Mouse (Mus musculus) lung, embryonic 15.5 days (tissue): ENCODE data around the gene Cnot1. TPM values are rescaled to one million over a fixed set of nuclear protein-coding genes. Genes with fewer than 3 reads are reported as not detected.
A peak's percentile ranks its signal among the peaks of the same experiment; 100 is the strongest.
"Not testable (repeated sequence)": the region's sequence is repeated elsewhere in the genome, so short reads cannot be mapped to it uniquely, and the experiment has no call there.

Experiments used
- ATAC-seq: fragments of 200-750 bp; cut with Nextera tagmentation; 2 replicates; pipeline ENCODE4 v1.8.0; 2017; ENCODE audit warnings: moderate number of reproducible peaks, borderline replicate concordance; ENCODE audit not compliant: low FRiP score, low TSS enrichment; ENCODE audit errors: extremely low read depth
- H3K27ac ChIP-seq: fragments of 300-500 bp; sonication (generic); 2 replicates; pipeline ENCODE4 v1.5.1; 2015; ENCODE audit warnings: moderate library complexity, mild to moderate bottlenecking, inconsistent platforms
- H3K27me3 ChIP-seq: fragments of 300-500 bp; sonication (generic); 2 replicates; pipeline ENCODE4 v1.6.1; 2015; ENCODE audit warnings: inconsistent platforms
- H3K36me3 ChIP-seq: fragments of 300-500 bp; sonication (generic); 2 replicates; pipeline ENCODE4 v1.6.1; 2015; ENCODE audit warnings: inconsistent platforms
- H3K4me1 ChIP-seq: fragments of 300-500 bp; sonication (generic); 2 replicates; pipeline ENCODE4 v1.6.1; 2015; ENCODE audit warnings: inconsistent platforms
- H3K4me2 ChIP-seq: fragments of 300-500 bp; sonication (generic); 2 replicates; pipeline ENCODE4 v1.6.1; 2015; ENCODE audit warnings: inconsistent platforms, mild to moderate bottlenecking, moderate library complexity
- H3K4me3 ChIP-seq: fragments of 300-500 bp; sonication (generic); 2 replicates; pipeline ENCODE4 v1.5.1; 2015; ENCODE audit warnings: mild to moderate bottlenecking, inconsistent platforms
- H3K9ac ChIP-seq: fragments of 300-500 bp; sonication (generic); 2 replicates; pipeline ENCODE4 v1.6.1; 2015; ENCODE audit warnings: inconsistent platforms
- H3K9me3 ChIP-seq: fragments of 300-500 bp; sonication (generic); 2 replicates; pipeline ENCODE4 v1.6.1; 2016; ENCODE audit warnings: inconsistent platforms
- WGBS: fragments of 180-500 bp; shearing (Covaris S2); methylation state at CpG from one replicate; pipeline ENCODE4 v1.1.7; 2015; 5-methylcytosine and 5-hydroxymethylcytosine counted together
- polyA plus RNA-seq: library from polyadenylated mRNA; unstranded; fragments of >200 nt; fragmentation: Nextera tagmentation; extraction: Ambion mirVana; gene quantifications from 2 replicates; pipeline ENCODE4 v1.2.1, GENCODE M21; 2015

The Cnot1 gene
- polyA plus RNA-seq, 1 experiment from 2014 or later, result 64.1 TPM

DNA sequence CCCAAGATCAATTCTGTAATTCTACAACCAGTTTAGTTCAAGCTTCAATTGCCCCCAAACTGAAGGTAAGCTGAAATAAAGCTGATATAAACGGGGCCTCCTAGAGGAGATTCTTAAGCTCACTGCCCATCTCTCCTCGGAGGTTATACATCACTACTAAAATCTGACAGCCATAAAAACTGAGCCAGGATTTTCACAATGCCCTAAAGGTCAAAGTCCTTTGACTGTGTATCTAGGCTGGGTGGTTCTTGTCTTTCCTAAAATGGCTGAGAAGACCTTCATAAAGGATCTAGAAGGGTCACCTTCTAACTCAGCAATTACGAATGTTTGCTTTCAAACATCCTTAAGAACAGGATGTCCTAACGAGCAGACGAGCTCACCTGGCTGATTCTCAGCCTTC lies 1.9 kb upstream of the Cnot1 start:
- Histone ChIP-seq H3K4me3 (no peak overlapping the region), H3K27me3 (no peaks in the 10 kb centered on the region), H3K4me2 (no peak overlapping the region), H3K9ac (no peak overlapping the region), H3K27ac (no peak overlapping the region), H3K9me3 (no peaks in the 10 kb centered on the region), H3K36me3 (0 out of 2 replicates have a peak, but pooled peaks cover 2% of the 10 kb centered on the region), H3K4me1 (peaks cover 32% of the 10 kb centered on the region)
- ATAC-seq, result no peak
- 61% methylated on average over 5 of the region's 5 CpGs for WGBS

DNA sequence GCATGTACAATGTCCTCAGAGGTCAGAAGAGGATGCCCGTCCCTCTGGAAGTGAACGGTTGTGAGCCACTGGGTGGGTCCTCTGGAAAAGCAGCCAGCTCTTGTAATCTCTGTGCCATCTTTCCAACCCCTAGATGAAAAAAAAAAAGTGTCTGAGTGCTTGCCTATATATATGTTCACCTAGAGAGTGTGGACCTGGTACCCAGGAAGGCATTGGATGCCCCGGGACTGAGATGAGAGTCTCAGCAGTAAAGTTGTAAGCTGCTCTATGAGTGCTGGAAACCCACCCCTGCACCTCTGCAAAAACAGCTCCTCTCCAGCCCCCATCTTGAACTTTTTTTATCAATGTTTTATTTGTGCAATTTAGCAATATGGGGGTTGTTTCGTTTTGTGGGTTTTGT lies 1.4 kb upstream of the Cnot1 start:
- H3K9ac ChIP-seq, result no peak overlapping the region
- no peak overlapping the region; the same call in 1 of the 2 replicates for H3K4me2 ChIP-seq
- 0 out of 2 replicates have a peak, but pooled peaks cover 7% of the 10 kb centered on the region for H3K36me3 ChIP-seq
- no peak overlapping the region for H3K27ac ChIP-seq
- 88% methylated on average over 4 of the region's 4 CpGs for WGBS
- peaks cover 32% of the 10 kb centered on the region for H3K4me1 ChIP-seq
- 0 out of 2 replicates have a peak overlapping the region, but pooled peaks have one; percentile 99 for H3K4me3 ChIP-seq
- no peaks in the 10 kb centered on the region for H3K9me3 ChIP-seq
- H3K27me3 ChIP-seq, result no peaks in the 10 kb centered on the region
- ATAC-seq, result no peak

DNA sequence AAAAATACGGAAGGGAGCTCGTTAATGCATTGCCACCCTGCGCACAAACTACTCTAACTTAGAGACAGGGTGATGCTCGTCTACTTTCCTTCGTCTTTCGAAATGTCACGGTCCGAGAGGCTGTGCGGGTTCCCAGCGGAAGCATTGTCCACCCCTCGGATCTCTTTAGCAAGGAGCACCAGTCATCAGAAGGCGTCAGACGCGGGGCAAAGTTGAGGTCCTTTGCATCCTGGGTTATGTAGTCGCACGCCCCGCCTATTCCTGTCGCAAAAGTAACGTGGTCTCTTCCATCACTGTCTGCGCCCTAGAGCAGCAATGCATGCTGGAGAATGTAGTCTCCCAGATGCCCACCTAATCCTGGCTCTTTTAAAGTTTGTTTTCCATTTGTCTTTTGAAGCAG lies 597 bp upstream of the Cnot1 start:
- 0% methylated on average over 20 of the region's 20 CpGs for WGBS
- Histone ChIP-seq H3K36me3 (0 out of 2 replicates have a peak, but pooled peaks cover 9% of the 10 kb centered on the region), H3K27me3 (no peaks in the 10 kb centered on the region), H3K9me3 (no peaks in the 10 kb centered on the region), H3K4me1 (peaks cover 32% of the 10 kb centered on the region), H3K4me2 (peak overlapping the region; percentile 76), H3K4me3 (peak overlapping the region; percentile 99), H3K27ac (peak overlapping the region; percentile 98), H3K9ac (peak overlapping the region; percentile 48)
- peak; percentile 92 for ATAC-seq

DNA sequence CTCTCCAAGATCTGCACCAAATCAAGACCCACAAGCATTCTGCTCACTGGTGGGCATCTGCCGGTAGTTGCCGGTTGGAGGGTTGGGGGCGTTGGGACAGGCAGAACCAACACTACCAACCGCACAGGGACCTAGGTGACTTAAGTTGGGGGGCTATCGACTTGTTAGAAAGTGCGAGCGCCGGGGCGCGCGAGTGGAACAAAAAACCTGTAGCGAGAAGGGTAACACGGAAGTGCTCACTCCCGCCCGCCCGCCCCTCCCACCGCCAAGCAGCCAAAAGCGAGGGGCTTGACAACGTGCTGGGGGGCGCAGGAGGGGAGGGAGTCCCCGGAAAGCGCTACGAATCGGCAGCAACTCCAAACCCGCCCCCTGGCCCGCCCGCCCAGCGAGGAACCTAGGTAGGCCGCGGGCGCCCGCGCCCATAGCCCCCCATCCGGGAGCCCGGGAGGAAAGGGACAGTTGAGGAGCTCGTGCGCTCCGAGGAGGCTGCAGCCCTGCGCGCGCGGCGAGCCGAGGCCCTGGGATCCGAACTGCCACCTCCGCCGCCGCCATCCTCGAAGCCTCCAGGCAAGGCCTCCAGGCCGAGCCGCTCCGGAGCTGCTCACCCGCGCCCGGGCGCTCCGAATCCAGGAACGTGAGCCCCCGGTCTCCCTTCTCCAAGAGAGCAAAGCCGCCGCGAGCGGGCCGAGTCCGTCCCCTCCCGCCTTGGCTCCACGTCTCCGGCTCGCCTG lies 638 bp downstream of the Cnot1 start:
- WGBS, result under 1% methylated on average over 53 of the region's 69 CpGs
- Histone ChIP-seq H3K27ac (peak overlapping the region; percentile 98), H3K9me3 (no peaks in the 10 kb centered on the region), H3K4me1 (peaks cover 34% of the 10 kb centered on the region), H3K4me3 (peak overlapping the region; percentile 99), H3K9ac (peak overlapping the region; percentile 99), H3K27me3 (no peaks in the 10 kb centered on the region), H3K36me3 (peaks cover 13% of the 10 kb centered on the region; the same call in 1 of the 2 replicates), H3K4me2 (peak overlapping the region; percentile 89)
- ATAC-seq, result peak; percentile 5; the same call in 1 of the 2 replicates

DNA sequence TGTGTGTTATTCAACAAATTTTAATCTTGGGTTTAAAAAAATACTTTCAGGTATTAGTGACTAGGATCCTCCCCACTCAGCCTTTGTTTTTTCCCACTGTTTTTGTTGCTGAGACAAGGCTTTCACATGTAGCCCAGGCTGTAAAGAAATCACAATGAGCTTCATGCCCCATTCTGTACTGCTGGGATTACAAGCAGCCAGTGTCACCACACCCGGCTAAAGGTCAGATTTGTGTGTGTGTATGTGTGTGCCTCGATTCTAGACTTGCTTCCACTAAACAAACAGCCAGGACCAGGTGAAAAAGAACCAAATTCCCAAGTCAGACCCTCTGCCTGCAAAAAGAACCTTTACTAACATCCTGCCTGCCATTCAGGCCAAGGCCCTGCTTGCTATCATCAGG lies 1.8 kb downstream of the Cnot1 start:
- no peak overlapping the region for H3K27ac ChIP-seq
- ATAC-seq, result no peak
- no peaks in the 10 kb centered on the region for H3K27me3 ChIP-seq
- peaks cover 31% of the 10 kb centered on the region for H3K4me1 ChIP-seq
- peak overlapping the region; percentile 89 for H3K4me2 ChIP-seq
- peak overlapping the region; percentile 99 for H3K4me3 ChIP-seq
- no peaks in the 10 kb centered on the region for H3K9me3 ChIP-seq
- peaks cover 14% of the 10 kb centered on the region; the same call in 1 of the 2 replicates for H3K36me3 ChIP-seq
- WGBS, result 39% methylated on average over 2 of the region's 2 CpGs
- peak overlapping the region; percentile 99 for H3K9ac ChIP-seq

DNA sequence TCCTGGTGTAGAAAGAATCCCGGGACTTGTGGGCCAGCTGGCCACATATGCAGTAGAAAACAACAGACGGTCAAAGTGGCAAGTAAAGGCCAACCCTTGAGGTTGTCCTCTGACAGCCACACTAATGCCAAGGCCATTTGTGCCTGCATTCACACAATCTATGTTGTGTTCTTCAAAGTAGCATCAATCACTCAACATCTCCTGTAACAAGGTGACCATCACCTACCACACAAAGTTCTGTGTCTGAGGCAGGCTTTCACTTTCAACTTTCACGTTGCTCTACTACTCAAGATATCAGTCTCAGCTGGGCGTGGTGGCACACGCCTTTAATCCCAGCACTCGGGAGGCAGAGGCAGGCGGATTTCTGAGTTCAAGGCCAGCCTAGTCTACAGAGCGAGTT lies 5.0 kb downstream of the Cnot1 start:
- Histone ChIP-seq H3K9me3 (no peaks in the 10 kb centered on the region), H3K36me3 (peaks cover 14% of the 10 kb centered on the region; the same call in 1 of the 2 replicates), H3K4me3 (no peak overlapping the region), H3K4me2 (no peak overlapping the region), H3K27me3 (no peaks in the 10 kb centered on the region), H3K27ac (no peak overlapping the region), H3K4me1 (peaks cover 19% of the 10 kb centered on the region), H3K9ac (no peak overlapping the region)
- no peak for ATAC-seq
- WGBS, result 83% methylated on average over 8 of the region's 8 CpGs

DNA sequence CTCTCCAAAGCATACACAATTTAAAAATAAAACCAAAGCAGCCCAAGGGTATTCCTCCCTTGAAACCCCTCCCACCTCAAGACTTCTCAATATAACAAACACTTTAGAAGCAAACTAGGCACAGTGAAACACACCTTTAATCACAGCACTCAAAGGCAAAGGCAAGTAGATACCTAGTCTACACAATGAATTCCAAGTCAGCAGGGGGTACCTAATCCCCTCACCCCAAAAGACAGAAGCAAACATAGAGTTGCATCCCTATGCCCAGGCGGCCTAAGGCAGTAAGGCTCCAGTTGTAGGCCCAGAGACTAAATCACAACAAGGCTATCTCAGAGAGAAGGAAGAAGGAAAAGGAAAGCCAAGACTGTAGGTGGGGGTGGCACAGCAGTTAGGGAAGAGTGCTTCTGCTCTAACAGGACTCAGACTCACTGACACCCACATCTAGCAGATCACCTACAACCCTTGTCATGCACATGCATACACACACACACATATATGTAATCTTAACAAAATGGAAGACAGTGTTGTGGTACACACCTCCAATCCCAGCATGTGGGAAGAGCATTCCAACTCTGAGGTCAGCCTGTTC lies 5.7 kb downstream of the Cnot1 start:
- H3K27ac ChIP-seq, result no peak overlapping the region
- WGBS, result 77% methylated on average over 1 of the region's 1 CpGs
- ATAC-seq, result no peak
- peaks cover 19% of the 10 kb centered on the region for H3K4me1 ChIP-seq
- no peaks in the 10 kb centered on the region for H3K9me3 ChIP-seq
- H3K4me2 ChIP-seq, result no peak overlapping the region
- H3K9ac ChIP-seq, result no peak overlapping the region
- H3K27me3 ChIP-seq, result no peaks in the 10 kb centered on the region
- H3K36me3 ChIP-seq, result peaks cover 14% of the 10 kb centered on the region; the same call in 1 of the 2 replicates
- no peak overlapping the region for H3K4me3 ChIP-seq

DNA sequence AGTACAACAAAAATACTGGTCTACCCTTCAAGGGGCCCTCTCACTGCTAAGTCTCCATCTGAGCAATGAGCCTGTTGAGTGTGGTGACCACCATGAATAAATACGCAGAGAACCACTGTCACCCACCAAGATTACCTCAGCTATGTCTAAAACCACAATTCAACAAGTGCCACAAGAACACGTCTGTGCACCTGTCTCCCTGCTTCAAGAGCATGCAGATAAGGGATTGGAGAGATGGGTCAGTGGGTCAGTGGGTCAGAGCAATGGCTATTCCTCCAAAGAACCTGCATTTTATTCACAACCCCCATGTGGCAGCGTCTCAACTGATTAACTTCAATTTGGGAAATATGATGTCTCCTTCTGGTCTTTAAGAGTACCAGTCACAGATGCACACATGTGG lies 6.9 kb downstream of the Cnot1 start:
- H3K36me3 ChIP-seq, result peaks cover 14% of the 10 kb centered on the region; the same call in 1 of the 2 replicates
- H3K4me3 ChIP-seq, result no peak overlapping the region
- no peak for ATAC-seq
- 76% methylated on average over 3 of the region's 3 CpGs for WGBS
- no peak overlapping the region for H3K27ac ChIP-seq
- H3K4me2 ChIP-seq, result no peak overlapping the region
- H3K9me3 ChIP-seq, result no peaks in the 10 kb centered on the region
- no peaks in the 10 kb centered on the region for H3K27me3 ChIP-seq
- no peak overlapping the region for H3K9ac ChIP-seq
- peaks cover 12% of the 10 kb centered on the region; the same call in 1 of the 2 replicates for H3K4me1 ChIP-seq

DNA sequence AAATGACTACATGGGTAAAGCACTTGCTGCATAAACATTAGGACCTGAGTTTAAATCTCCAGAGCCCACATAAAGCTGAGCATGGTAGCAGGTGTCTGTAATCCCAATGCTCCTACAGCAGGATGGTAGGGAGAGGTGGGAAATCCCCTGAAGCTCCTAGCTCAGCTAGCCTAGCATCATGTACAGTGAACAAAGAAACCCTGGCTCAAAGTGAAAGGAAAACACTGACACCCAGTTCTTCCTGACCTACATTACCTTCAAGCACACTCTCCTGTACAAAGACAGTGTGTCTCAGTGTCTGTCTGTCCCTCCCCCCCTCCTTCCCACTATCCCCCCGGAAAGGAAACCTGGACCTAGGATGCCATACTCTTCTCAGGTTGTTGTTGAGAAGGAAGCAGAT lies 7.4 kb downstream of the Cnot1 start:
- H3K9ac ChIP-seq, result no peak overlapping the region
- peaks cover 14% of the 10 kb centered on the region; the same call in 1 of the 2 replicates for H3K36me3 ChIP-seq
- H3K27me3 ChIP-seq, result no peaks in the 10 kb centered on the region
- H3K4me3 ChIP-seq, result no peak overlapping the region
- WGBS, result 82% methylated on average over 1 of the region's 1 CpGs
- H3K4me1 ChIP-seq, result peaks cover 7% of the 10 kb centered on the region; the same call in 1 of the 2 replicates
- H3K4me2 ChIP-seq, result no peak overlapping the region
- no peaks in the 10 kb centered on the region for H3K9me3 ChIP-seq
- no peak overlapping the region for H3K27ac ChIP-seq
- no peak for ATAC-seq

DNA sequence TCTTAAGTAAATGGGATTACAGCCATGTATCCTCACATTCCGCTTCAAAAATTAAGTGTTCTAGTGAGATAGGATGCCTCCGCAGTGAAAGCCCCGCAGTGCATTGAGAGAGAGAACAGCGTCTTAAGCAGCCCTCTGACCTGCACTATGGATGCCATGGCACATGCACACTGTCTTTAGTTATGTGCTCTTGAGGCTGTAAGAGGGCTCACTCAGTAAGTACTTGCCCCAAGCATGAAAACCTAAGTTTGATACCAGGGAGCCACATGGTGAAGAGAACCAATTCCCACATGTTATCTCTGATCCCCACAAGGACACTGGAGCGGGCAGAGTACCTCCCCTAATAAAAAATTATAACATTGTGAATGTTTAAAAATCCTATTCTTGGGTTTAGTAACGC lies 8.1 kb downstream of the Cnot1 start:
- 90% methylated on average over 6 of the region's 6 CpGs for WGBS
- Histone ChIP-seq H3K9ac (no peak overlapping the region), H3K4me1 (0 out of 2 replicates have a peak, but pooled peaks cover 4% of the 10 kb centered on the region), H3K4me2 (no peak overlapping the region), H3K27ac (no peak overlapping the region), H3K4me3 (no peak overlapping the region), H3K36me3 (peaks cover 12% of the 10 kb centered on the region; the same call in 1 of the 2 replicates), H3K27me3 (no peaks in the 10 kb centered on the region), H3K9me3 (no peaks in the 10 kb centered on the region)
- no peak for ATAC-seq

DNA sequence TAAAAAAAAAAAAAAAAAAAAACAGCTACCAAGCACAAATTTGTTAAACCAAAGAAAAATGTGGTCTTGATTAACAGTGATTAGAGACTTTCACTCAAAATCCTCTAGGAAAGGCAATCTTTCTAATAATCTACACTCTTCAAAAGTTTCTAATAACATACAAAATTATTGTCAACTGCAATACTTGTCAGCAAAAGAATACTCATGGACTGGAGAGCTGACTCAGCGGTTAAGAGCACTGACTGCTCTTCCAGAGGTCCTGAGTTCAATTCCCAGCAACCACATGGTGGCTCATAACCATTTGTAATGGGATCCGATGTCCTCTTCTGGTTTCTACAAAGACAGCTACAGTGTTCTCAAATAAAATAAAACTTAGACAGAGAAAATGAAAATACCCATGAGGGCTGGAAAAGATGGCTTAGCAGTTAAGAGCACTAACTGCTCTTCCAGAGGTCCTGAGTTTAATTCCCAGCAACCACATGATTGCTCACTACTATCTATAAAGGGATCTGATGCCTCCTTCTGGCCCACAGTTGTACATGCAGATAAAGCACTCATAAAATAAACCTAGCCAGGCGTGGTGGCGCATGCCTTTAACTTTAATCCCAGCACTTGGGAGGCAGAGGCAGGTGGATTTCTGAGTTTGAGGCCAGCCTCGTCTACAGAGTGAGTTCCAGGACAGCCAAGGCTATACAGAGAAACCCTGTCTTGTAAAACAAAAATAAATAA lies 11.8 kb downstream of the Cnot1 start:
- H3K36me3 ChIP-seq, H3K9ac ChIP-seq, H3K4me2 ChIP-seq, H3K4me1 ChIP-seq, H3K4me3 ChIP-seq, H3K27me3 ChIP-seq, H3K27ac ChIP-seq, ATAC-seq, H3K9me3 ChIP-seq: not testable (repeated sequence)
- 96% methylated on average over 5 of the region's 5 CpGs for WGBS
